Comparison of ENCODE assay signal across 8 mouse cellular contexts in the genomic region with DNA sequence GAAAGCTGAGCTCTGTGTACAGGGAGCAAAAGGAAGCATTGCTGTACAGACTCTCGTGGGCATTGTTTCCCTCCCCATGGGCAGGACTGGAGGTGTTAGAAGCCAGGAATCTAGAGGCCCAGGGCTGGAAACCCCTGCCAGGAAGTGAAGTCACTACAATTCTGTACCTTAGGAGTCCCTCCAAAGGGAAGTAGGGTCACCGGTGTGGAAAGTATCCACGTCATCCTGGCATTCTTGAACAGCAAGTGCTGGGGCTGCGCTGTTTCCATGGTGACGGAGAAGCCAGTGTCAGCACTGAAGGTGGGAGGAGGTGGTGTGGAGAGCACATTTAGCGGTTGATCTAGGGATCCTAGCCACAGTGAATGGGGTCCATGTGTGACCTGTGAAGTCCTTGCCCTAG.
DNase-seq lines count a peak whose midpoint lies in the region; ATAC-seq and TF ChIP-seq lines count a peak whose summit lies in the region.

No protein-coding gene starts in this region.

- intact Hi-C loops in gastrocnemius, postnatal 36 days (cut with DNase I) = no loop called here

- ATAC-seq in lung, embryonic 15.5 days (ENCODE audit: borderline replicate concordance, extremely low read depth, low FRiP score, low TSS enrichment) = peak; percentile 27; the same call in 1 of the 2 replicates

- WGBS in lung, embryonic 15.5 days = 27% methylated on average over 6 of the region's 6 CpGs

- DNase-seq in lung, postnatal 36 days = no peak
- peak; percentile 66 to 82 for DNase-seq in frontal cortex, adult 2 months (ENCODE audit: extremely low spot score in 1 of 2, low spot score in 1 of 2)
- peak; percentile 42 to 70 for DNase-seq in layer of hippocampus, adult 2 months (ENCODE audit: low spot score in 2 of 2)
- DNase-seq in retina, embryonic 14.5 days (ENCODE audit: low spot score) = peak; percentile 25
- DNase-seq in cerebellum, adult 9-11 months = no peak
- no peak for DNase-seq in urinary bladder, postnatal 25 days (ENCODE audit: low spot score)
- DNase-seq in gastrocnemius, postnatal 36 days = no peak

- no peak overlapping the region for H3K4me2 ChIP-seq in lung, embryonic 15.5 days

- no peaks in the 10 kb centered on the region for H3K27me3 ChIP-seq in lung, embryonic 15.5 days

- no peak overlapping the region for H3K27ac ChIP-seq in lung, embryonic 15.5 days
- H3K27ac ChIP-seq in layer of hippocampus, adult 2 months = peak overlapping the region; percentile 92

- no peaks in the 10 kb centered on the region for H3K9me3 ChIP-seq in lung, embryonic 15.5 days

- no peak for TF ChIP-seq CTCF in layer of hippocampus, adult 2 months (conservative IDR thresholded peaks at IDR 0.05)

- H3K9ac ChIP-seq in lung, embryonic 15.5 days = no peak overlapping the region

- no peaks in the 10 kb centered on the region for H3K36me3 ChIP-seq in lung, embryonic 15.5 days

- no peaks in the 10 kb centered on the region for H3K4me1 ChIP-seq in lung, embryonic 15.5 days

- no peak overlapping the region for H3K4me3 ChIP-seq in lung, embryonic 15.5 days
- peak overlapping the region; percentile 38 for H3K4me3 ChIP-seq in layer of hippocampus, adult 2 months

Comparison
In these comparisons a context has a peak if more than half of its experiments do, and no peak if none do; other contexts are left out.
1. DNase-seq: peak in frontal cortex, adult 2 months (2 of 2), layer of hippocampus, adult 2 months (2 of 2) and retina, embryonic 14.5 days (single experiment); none in lung, postnatal 36 days (single experiment), cerebellum, adult 9-11 months (single experiment), urinary bladder, postnatal 25 days (single experiment) and gastrocnemius, postnatal 36 days (0 of 2).